19 mouse cellular contexts compared by ENCODE assay signal in genomic region chr5:147426048-147426805, GRCm38 (mm10). TPM values are rescaled to one million over a fixed set of nuclear protein-coding genes. Genes with fewer than 3 reads are reported as not detected.
DNase-seq lines count a peak whose midpoint lies in the region; ATAC-seq and TF ChIP-seq lines count a peak whose summit lies in the region.
"Had no signal": no experiment of that assay in that cellular context is flagged by ENCODE, and none has a peak within 500 bp of the region (broad histone marks: within the 10 kb centered on the region; RNA-seq: fewer than 3 reads in every experiment).

No protein-coding gene starts in this region.

- no peaks in the 10 kb centered on the region for H3K9me3 ChIP-seq in megakaryocyte, embryonic 14.5 days
- no peaks in the 10 kb centered on the region for H3K9me3 ChIP-seq in midbrain, embryonic 14.5 days (ENCODE audit: control insufficient read depth, low read length)
- H3K9me3 ChIP-seq: embryonic facial prominence, embryonic 13.5 days; hindbrain, embryonic 10.5 days; intestine, embryonic 15.5 days; lung, embryonic 15.5 days had no signal

- peaks cover 52% of the 10 kb centered on the region for H3K4me1 ChIP-seq in megakaryocyte, embryonic 14.5 days
- H3K4me1 ChIP-seq in midbrain, embryonic 14.5 days (ENCODE audit: control insufficient read depth, insufficient read depth, low read length): peaks cover 4% of the 10 kb centered on the region; the same call in 1 of the 2 replicates
- H3K4me1 ChIP-seq: intestine, embryonic 15.5 days had no signal

- no peak overlapping the region for H3K4me3 ChIP-seq in layer of hippocampus, adult 2 months
- H3K4me3 ChIP-seq in megakaryocyte, embryonic 14.5 days (replicated peaks): peak overlapping the region; percentile 68
- H3K4me3 ChIP-seq in midbrain, embryonic 14.5 days (replicated peaks; ENCODE audit: low read depth, low read length): no peak overlapping the region
- H3K4me3 ChIP-seq: embryonic facial prominence, embryonic 13.5 days; gastrocnemius, adult 2 months; hindbrain, embryonic 10.5 days; intestine, embryonic 15.5 days; lung, embryonic 15.5 days had no signal

- ATAC-seq in midbrain, embryonic 14.5 days (ENCODE audit: low FRiP score, low TSS enrichment): no peak
- ATAC-seq: intestine, embryonic 15.5 days had no signal

- H3K9ac ChIP-seq in midbrain, embryonic 14.5 days (replicated peaks; ENCODE audit: low read length): no peak overlapping the region
- H3K9ac ChIP-seq: embryonic facial prominence, embryonic 13.5 days; intestine, embryonic 15.5 days; lung, embryonic 15.5 days had no signal

- no peak overlapping the region for H3K27ac ChIP-seq in layer of hippocampus, adult 2 months
- H3K27ac ChIP-seq in midbrain, embryonic 14.5 days (replicated peaks; ENCODE audit: low read depth, low read length): no peak overlapping the region
- H3K27ac ChIP-seq: embryonic facial prominence, embryonic 13.5 days; gastrocnemius, adult 2 months; hindbrain, embryonic 10.5 days; intestine, embryonic 15.5 days; lung, embryonic 15.5 days had no signal

- no peaks in the 10 kb centered on the region for H3K27me3 ChIP-seq in megakaryocyte, embryonic 14.5 days (replicated peaks)
- H3K27me3 ChIP-seq in midbrain, embryonic 14.5 days (ENCODE audit: control insufficient read depth, insufficient read depth, low read length): no peaks in the 10 kb centered on the region
- H3K27me3 ChIP-seq: embryonic facial prominence, embryonic 13.5 days; intestine, embryonic 15.5 days; lung, embryonic 15.5 days had no signal

- TF ChIP-seq CTCF in layer of hippocampus, adult 2 months (conservative IDR thresholded peaks at IDR 0.05): no peak

- H3K4me2 ChIP-seq in midbrain, embryonic 14.5 days (ENCODE audit: low read length): no peak overlapping the region
- H3K4me2 ChIP-seq: embryonic facial prominence, embryonic 13.5 days; heart, embryonic 11.5 days; intestine, embryonic 15.5 days; lung, embryonic 15.5 days; midbrain, embryonic 11.5 days had no signal

- peaks cover 18% of the 10 kb centered on the region for H3K36me3 ChIP-seq in megakaryocyte, embryonic 14.5 days (replicated peaks; ENCODE audit: low read length)
- no peaks in the 10 kb centered on the region for H3K36me3 ChIP-seq in midbrain, embryonic 14.5 days (ENCODE audit: control insufficient read depth, insufficient read depth, low read length)
- H3K36me3 ChIP-seq: embryonic facial prominence, embryonic 13.5 days; hindbrain, embryonic 10.5 days; intestine, embryonic 15.5 days; lung, embryonic 15.5 days had no signal

- peak; percentile 38 for DNase-seq in layer of hippocampus, adult 9-11 months
- DNase-seq in layer of hippocampus, adult 2 months (ENCODE audit: low spot score in 2 of 2): no peak
- DNase-seq in cerebellum, postnatal 25 days: peak; percentile 71 to 79
- DNase-seq in thymus, postnatal 4 days: peak; percentile 63
- no peak for DNase-seq in midbrain, embryonic 14.5 days
- DNase-seq in urinary bladder, adult 18-20 months (ENCODE audit: low spot score in 2 of 2): no peak
- no peak for DNase-seq in left cerebral cortex, adult 8-10 months (ENCODE audit: low spot score in 2 of 2)
- DNase-seq: adrenal gland, adult 8-10 months; B cell, adult 2 months; gastrocnemius, adult 2 months; kidney, postnatal 10 days; left cerebral cortex, postnatal 4 days had no signal

- WGBS in midbrain, embryonic 14.5 days: 83% methylated on average over 4 of the region's 4 CpGs

RNA-seq across cellular contexts. Expression of gene Pan3, which starts 3.7 kb away (rescaled TPM):
- total RNA-seq in layer of hippocampus, adult 2 months (2021): 100 to 1,000 TPM in 1 of 2 experiments, 10 to 100 TPM in 1; 96.7 to 114 TPM
- polyA plus RNA-seq in megakaryocyte, embryonic 14.5 days (2012; ENCODE audit: insufficient read depth, low replicate concordance): 1.2 and 3.6 TPM in 2 replicates
- 64.8 and 69.5 TPM in 2 replicates for polyA plus RNA-seq in midbrain, embryonic 14.5 days (2014; fragmentation: Nextera tagmentation; extraction: Ambion mirVana)
- total RNA-seq in left cerebral cortex, adult 8-10 months (2022): 100 to 1,000 TPM in 2 of 4 experiments, 10 to 100 TPM in 2; 80.0 to 106 (median 96.8) TPM

RNA-seq across cellular contexts. Expression of gene Flt3, which starts 25.9 kb away (rescaled TPM):
- total RNA-seq in layer of hippocampus, adult 2 months (2021): 10 to 100 TPM in 1 of 2 experiments, 1 to 10 TPM in 1; 9.8 to 11.0 TPM
- polyA plus RNA-seq in megakaryocyte, embryonic 14.5 days (2012; ENCODE audit: insufficient read depth, low replicate concordance): 0.60 TPM in 1 of 2 replicates, not detected in the other
- 0.27 and 0.34 TPM in 2 replicates for polyA plus RNA-seq in midbrain, embryonic 14.5 days (2014; fragmentation: Nextera tagmentation; extraction: Ambion mirVana)
- total RNA-seq in left cerebral cortex, adult 8-10 months (2022): 1 to 10 TPM; 6.2 to 7.4 (median 6.7) TPM
- total RNA-seq: gastrocnemius, adult 2 months had no signal
- polyA plus RNA-seq: hindbrain, embryonic 10.5 days had no signal

Comparison
In these comparisons a context has a peak if more than half of its experiments do, and no peak if none do; other contexts are left out.
1. DNase-seq: peak in layer of hippocampus, adult 9-11 months (single experiment), cerebellum, postnatal 25 days (2 of 2) and thymus, postnatal 4 days (single experiment); none in layer of hippocampus, adult 2 months (0 of 2), midbrain, embryonic 14.5 days (single experiment), urinary bladder, adult 18-20 months (0 of 2) and left cerebral cortex, adult 8-10 months (0 of 2).